Mouse (Mus musculus) hindbrain, embryonic 14.5 days (tissue): ENCODE measurements around the gene Mgat2. TPM values are rescaled to one million over a fixed set of nuclear protein-coding genes. Genes with fewer than 3 reads are reported as not detected.

Source experiments
- ATAC-seq: fragments of 200-750 bp; cut with Nextera tagmentation; 2 replicates; pipeline ENCODE4 v1.8.0; 2017; ENCODE audit warnings: moderate number of reproducible peaks, mild to moderate bottlenecking, moderate TSS enrichment, moderate library complexity; ENCODE audit not compliant: low FRiP score
- DNase-seq: peaks from one replicate; pipeline ENCODE4 v3.0.0-alpha.2; 2015; ENCODE audit warnings: low spot score
- H3K27ac ChIP-seq: fragments of 300-500 bp; sonication (generic); 2 replicates; pipeline ENCODE4 v1.5.1; 2014; ENCODE audit warnings: mild to moderate bottlenecking, moderate library complexity
- H3K27me3 ChIP-seq: fragments of 300-500 bp; sonication (generic); 2 replicates; pipeline ENCODE4 v1.6.1; 2014; ENCODE audit warnings: mild to moderate bottlenecking, low read length, mixed read lengths; ENCODE audit not compliant: control insufficient read depth, insufficient read depth
- H3K36me3 ChIP-seq: fragments of 300-500 bp; sonication (generic); replicated peaks from 2 replicates; pipeline ENCODE4 v1.6.1; 2014; ENCODE audit not compliant: control insufficient read depth, insufficient read depth
- H3K4me1 ChIP-seq: fragments of 300-500 bp; sonication (generic); replicated peaks from 2 replicates; pipeline ENCODE4 v1.6.1; 2014; ENCODE audit warnings: antibody characterized with exemption, low read length, mixed read lengths; ENCODE audit not compliant: control insufficient read depth, insufficient read depth
- H3K4me2 ChIP-seq: fragments of 300-500 bp; sonication (generic); replicated peaks from 2 replicates; pipeline ENCODE4 v1.6.1; 2014; ENCODE audit warnings: mild to moderate bottlenecking, moderate library complexity
- H3K4me3 ChIP-seq: fragments of 300-500 bp; sonication (generic); replicated peaks from 2 replicates; pipeline ENCODE4 v1.5.1; 2014; ENCODE audit warnings: mild to moderate bottlenecking, low read length
- H3K9ac ChIP-seq: fragments of 300-500 bp; sonication (generic); 2 replicates; pipeline ENCODE4 v1.6.1; 2014
- H3K9me3 ChIP-seq: fragments of 300-500 bp; sonication (generic); 2 replicates; pipeline ENCODE4 v1.6.1; 2016; ENCODE audit warnings: low read length; ENCODE audit not compliant: control insufficient read depth
- WGBS: fragments of 180-500 bp; shearing (Covaris S2); extraction: QIAGEN DNeasy Blood & Tissue Kit; methylation state at CpG from one replicate; pipeline ENCODE4 v1.1.7; 2014; 5-methylcytosine and 5-hydroxymethylcytosine counted together
- polyA plus RNA-seq: library from polyadenylated mRNA; unstranded; fragments of >200 nt; fragmentation: Nextera tagmentation; extraction: Ambion mirVana; gene quantifications from 2 replicates; pipeline ENCODE4 v1.2.1, GENCODE M21; 2014

The Mgat2 gene
- polyA plus RNA-seq, 1 experiment from 2014 or later, result 41.1 TPM

DNA sequence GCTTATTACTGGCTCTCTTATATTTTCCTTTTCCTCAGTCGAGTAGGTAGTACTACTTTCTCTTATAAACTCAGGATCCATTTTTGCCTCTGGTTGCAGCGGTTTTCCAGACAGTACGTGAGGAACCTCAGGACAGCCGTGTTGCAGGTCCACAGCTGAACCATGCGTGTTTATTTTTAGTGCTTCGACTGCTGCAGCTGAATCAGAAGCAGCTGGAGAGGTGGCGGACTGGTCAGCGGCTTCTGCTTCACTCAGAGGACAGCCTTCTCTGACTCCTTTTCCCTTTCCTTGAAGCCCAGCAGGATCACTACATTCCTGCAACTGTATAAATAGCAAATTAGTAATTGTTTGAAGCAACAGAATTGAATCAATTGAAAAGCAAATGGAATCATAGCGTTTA, 6.1 kb downstream of the Mgat2 start:
- Histone ChIP-seq H3K9ac (no peak overlapping the region), H3K4me1 (peaks cover 18% of the 10 kb centered on the region), H3K27me3 (no peaks in the 10 kb centered on the region), H3K4me3 (no peak overlapping the region), H3K4me2 (no peak overlapping the region), H3K36me3 (peaks cover 26% of the 10 kb centered on the region), H3K9me3 (no peaks in the 10 kb centered on the region), H3K27ac (no peak overlapping the region)
- no peak for ATAC-seq
- 91% methylated on average over 9 of the region's 9 CpGs for WGBS
- DNase-seq, result no peak

DNA sequence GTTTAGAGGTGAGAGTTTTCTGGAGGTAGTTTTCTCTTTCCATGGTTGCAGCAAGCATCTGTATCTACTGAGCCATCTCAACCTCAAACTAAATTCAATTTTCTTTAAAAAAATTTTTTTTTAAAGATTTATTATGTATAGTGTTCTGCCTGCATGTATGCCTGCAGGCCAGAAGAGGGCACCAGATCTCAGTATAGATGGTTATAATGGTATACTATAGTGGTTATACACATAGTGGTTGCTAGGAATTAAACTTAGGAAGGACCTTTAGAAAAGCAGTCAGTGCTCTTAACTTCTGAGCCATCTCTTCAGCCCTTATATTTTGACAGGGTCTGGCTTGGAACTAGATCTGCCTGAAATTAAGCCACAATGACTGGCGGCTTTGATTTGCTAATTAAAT, 6.6 kb downstream of the Mgat2 start:
- H3K27me3 ChIP-seq, result no peaks in the 10 kb centered on the region
- peaks cover 26% of the 10 kb centered on the region for H3K36me3 ChIP-seq
- DNase-seq, result no peak
- H3K4me1 ChIP-seq, result peaks cover 13% of the 10 kb centered on the region
- no peak overlapping the region for H3K4me2 ChIP-seq
- no peak overlapping the region for H3K27ac ChIP-seq
- no peak for ATAC-seq
- no peaks in the 10 kb centered on the region for H3K9me3 ChIP-seq
- 100% methylated on average over 1 of the region's 1 CpGs for WGBS
- H3K9ac ChIP-seq, result no peak overlapping the region
- H3K4me3 ChIP-seq, result no peak overlapping the region

GRCm38 (mm10) chr12:69191396-69191795, 7.4 kb downstream of the Mgat2 start:
- Histone ChIP-seq H3K4me3 (no peak overlapping the region), H3K4me2 (no peak overlapping the region), H3K27me3 (no peaks in the 10 kb centered on the region), H3K9ac (no peak overlapping the region), H3K27ac (no peak overlapping the region), H3K9me3 (no peaks in the 10 kb centered on the region), H3K4me1 (peaks cover 18% of the 10 kb centered on the region), H3K36me3 (peaks cover 26% of the 10 kb centered on the region)
- WGBS, result 94% methylated on average over 5 of the region's 5 CpGs
- ATAC-seq (no peak), DNase-seq (no peak)

- Histone ChIP-seq H3K4me1 (peaks cover 9% of the 10 kb centered on the region), H3K36me3 (peaks cover 26% of the 10 kb centered on the region), H3K9ac (no peak overlapping the region), H3K27me3 (no peaks in the 10 kb centered on the region), H3K4me2 (no peak overlapping the region), H3K27ac (no peak overlapping the region), H3K9me3 (no peaks in the 10 kb centered on the region), H3K4me3 (no peak overlapping the region)
- WGBS, result 94% methylated on average over 2 of the region's 2 CpGs
- no peak for ATAC-seq
- no peak for DNase-seq
Observed at GRCm38 (mm10) chr12:69192637-69193036, 8.7 kb downstream of the Mgat2 start.

DNA sequence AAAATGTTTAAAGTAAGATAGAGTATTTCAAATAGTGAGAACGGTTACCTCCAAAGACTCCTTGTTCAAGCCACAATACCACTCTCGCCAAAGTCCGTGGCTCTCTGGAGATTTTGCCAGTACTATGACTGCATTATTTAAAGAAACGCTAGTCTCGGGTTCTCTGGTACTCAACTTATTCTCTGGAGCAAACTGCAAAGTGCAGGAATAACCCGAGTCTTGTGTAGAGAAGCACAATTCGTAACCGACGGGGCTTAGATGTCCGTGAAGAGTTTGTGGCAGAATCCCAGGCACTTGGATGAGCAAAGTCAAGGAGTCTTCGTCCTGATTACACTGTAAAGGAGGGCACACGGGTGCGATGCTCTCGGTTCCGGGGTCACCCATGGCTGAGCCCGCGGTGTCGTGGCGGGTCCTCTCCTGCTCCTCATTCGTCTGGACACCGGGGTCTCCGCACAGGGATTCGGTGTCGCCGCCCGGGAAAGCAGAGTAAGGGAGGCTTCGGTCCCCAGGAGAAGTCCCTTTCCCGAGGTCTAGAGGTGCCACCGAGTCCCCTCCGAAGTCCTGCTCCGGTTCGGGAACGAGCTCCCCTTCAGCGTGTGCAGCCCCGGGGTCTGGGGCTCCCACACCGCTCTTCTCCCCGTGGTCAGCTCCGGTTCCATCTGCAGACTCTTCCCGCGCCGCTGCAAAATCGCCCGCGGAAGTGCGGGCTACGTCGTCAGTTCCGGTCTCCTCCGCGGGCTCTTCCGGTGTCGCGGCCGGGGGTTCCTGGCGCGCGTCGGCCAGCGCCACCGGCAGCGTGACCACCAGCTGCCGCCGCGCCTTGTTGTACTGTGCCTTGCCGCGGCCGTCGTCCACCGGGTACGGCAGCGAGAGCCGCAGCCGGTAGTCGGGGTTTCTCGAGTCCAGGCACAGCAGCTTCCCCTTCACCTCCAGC, 12.8 kb downstream of the Mgat2 start, which contains the start of gene Gm49383:
TSS of gene Gm49383 (minus strand) at position 661 of the 934 bp plus-strand sequence.
- DNase-seq (peak; percentile 83), ATAC-seq (peak; percentile 89)
- Histone ChIP-seq H3K36me3 (peaks cover 13% of the 10 kb centered on the region), H3K27me3 (no peaks in the 10 kb centered on the region), H3K27ac (peak within 1 kb of the TSS; percentile 95), H3K4me1 (peaks cover 22% of the 10 kb centered on the region), H3K4me3 (peak within 1 kb of the TSS; percentile 98), H3K9ac (peak within 1 kb of the TSS; percentile 92), H3K4me2 (peak within 1 kb of the TSS; percentile 94), H3K9me3 (no peaks in the 10 kb centered on the region)
- WGBS, result under 1% methylated on average over 75 of the region's 75 CpGs

DNA sequence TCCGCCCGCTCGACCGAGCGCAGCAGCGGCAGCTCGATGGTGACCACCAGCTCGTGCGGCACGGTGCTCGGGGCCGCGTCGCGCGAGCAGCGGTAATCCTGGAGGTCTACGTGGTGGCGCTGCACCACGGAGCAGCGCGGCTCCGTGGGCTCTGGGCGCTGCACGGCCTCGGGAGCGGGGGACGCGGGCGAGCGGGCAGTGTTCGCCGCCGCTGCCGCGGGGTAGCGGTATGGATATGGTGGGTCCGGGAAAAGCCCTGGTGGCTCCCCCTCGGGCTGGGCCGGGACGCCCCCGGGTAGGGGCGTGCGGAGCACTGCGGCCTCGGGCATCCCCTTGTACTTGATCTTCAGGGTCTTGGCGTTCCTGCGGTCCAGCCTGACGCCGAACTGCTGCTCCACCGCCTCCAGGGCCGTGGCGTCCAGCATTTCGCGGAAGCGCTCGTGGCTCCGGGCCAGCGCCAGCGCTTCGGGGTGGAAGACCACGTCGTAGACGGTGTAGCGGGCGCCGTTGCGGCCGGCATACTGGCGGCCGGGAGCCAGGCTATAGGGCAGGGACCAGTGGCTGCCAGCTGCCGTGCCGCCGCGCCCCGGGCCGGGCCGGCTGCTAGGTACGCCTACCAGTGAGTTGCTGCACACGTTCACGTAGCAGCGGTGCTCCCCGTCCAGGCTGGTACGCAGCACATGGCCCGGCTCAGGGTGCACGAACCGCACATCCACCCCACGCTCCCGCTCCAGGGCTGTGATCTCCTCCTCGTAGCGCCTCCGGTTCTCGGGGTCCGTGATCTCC, 13.6 kb downstream of the Mgat2 start:
- H3K27ac ChIP-seq, result peak overlapping the region; percentile 95
- peak overlapping the region; percentile 98 for H3K4me3 ChIP-seq
- ATAC-seq (peak; percentile 77), DNase-seq (no peak)
- WGBS, result under 1% methylated on average over 94 of the region's 94 CpGs
- peaks cover 10% of the 10 kb centered on the region for H3K36me3 ChIP-seq
- no peaks in the 10 kb centered on the region for H3K9me3 ChIP-seq
- peak overlapping the region; percentile 94 for H3K4me2 ChIP-seq
- no peaks in the 10 kb centered on the region for H3K27me3 ChIP-seq
- peaks cover 22% of the 10 kb centered on the region for H3K4me1 ChIP-seq
- peak overlapping the region; percentile 92 for H3K9ac ChIP-seq

DNA sequence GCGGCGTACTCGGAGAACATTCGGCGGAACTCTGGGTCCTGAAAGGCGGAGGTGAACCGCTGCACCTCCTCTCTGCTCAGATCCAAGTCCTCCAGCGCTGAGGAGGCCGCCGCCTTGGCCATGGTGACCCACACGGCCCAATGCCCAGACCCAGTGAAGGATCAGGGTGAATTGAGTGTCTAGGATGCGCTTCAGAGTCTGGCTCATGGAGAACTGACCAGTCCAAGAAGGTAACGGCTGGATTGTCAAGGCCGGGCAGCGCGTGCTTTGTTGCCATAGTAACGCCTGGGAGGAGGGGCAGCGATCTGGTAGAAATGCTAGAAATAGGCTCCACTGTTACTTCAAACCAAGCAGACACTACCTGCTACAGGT, 14.2 kb downstream of the Mgat2 start, which contains the start of gene Dnaaf2:
TSS of gene Dnaaf2 (minus strand) at position 266 of the 372 bp plus-strand sequence.
- Histone ChIP-seq H3K4me3 (peak within 1 kb of the TSS; percentile 98), H3K27me3 (no peaks in the 10 kb centered on the region), H3K36me3 (peaks cover 8% of the 10 kb centered on the region), H3K4me1 (peaks cover 22% of the 10 kb centered on the region), H3K27ac (peak within 1 kb of the TSS; percentile 95), H3K9me3 (no peaks in the 10 kb centered on the region), H3K4me2 (peak within 1 kb of the TSS; percentile 94), H3K9ac (peak within 1 kb of the TSS; percentile 92)
- peak; percentile 75 for DNase-seq
- WGBS, result under 1% methylated on average over 18 of the region's 18 CpGs
- ATAC-seq, result peak; percentile 51

DNA sequence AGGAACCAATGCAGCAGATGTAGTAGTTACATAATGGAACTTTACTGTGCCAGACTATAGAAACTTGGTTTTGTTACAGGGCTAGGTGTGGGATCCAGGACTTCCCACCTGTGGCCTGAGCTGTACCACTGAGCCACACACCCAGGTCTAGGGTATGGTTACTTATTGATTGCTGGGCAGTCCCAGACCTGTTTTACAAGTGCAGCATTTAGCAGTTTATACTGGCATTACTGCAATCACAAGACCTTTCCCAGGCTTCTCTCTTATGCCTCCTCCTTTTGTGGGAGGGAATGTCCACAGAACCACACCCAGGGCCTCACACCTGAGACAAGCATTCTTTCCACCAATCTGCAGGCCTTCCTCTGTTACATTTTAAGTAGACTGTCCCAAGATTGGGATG, 15.0 kb downstream of the Mgat2 start:
- Histone ChIP-seq H3K36me3 (peaks cover 8% of the 10 kb centered on the region), H3K27ac (no peak overlapping the region), H3K9ac (no peak overlapping the region), H3K4me3 (no peak overlapping the region), H3K4me2 (peak overlapping the region; percentile 94), H3K9me3 (no peaks in the 10 kb centered on the region), H3K4me1 (peaks cover 22% of the 10 kb centered on the region), H3K27me3 (no peaks in the 10 kb centered on the region)
- no peak for DNase-seq
- ATAC-seq, result no peak
